Mouse (Mus musculus) myocyte (in vitro differentiated cells): ENCODE measurements around the gene Mical3. TPM values are rescaled to one million over a fixed set of nuclear protein-coding genes. Genes with fewer than 3 reads are reported as not detected.
A peak's percentile ranks its signal among the peaks of the same experiment; 100 is the strongest.

Experiments used
- H3K27me3 ChIP-seq: one replicate; pipeline ENCODE4 v1.6.1; 2011; ENCODE audit not compliant: control insufficient read depth, insufficient read depth, insufficient read length
- H3K36me3 ChIP-seq: one replicate; pipeline ENCODE4 v1.6.1; 2011; ENCODE audit not compliant: control insufficient read depth, insufficient read depth
- H3K4me2 ChIP-seq: one replicate; pipeline ENCODE4 v1.6.1; 2011; ENCODE audit warnings: low read depth, control low read depth
- H3K4me3 ChIP-seq: one replicate; pipeline ENCODE4 v1.5.1; 2011; ENCODE audit warnings: mild to moderate bottlenecking, control low read depth, moderate library complexity
- H3K79me2 ChIP-seq: one replicate; pipeline ENCODE4 v1.6.1; 2011; ENCODE audit not compliant: control insufficient read depth, insufficient read depth
- H3ac ChIP-seq: one replicate; pipeline ENCODE4 v1.6.1; 2011; ENCODE audit not compliant: control insufficient read depth, insufficient read length
- CEBPB ChIP-seq: IDR thresholded peaks from 2 replicates; pipeline ENCODE4 v1.6.1; 2011; ENCODE audit warnings: mild to moderate bottlenecking, moderate library complexity; ENCODE audit not compliant: poor library complexity, insufficient read depth, severe bottlenecking
- E2F4 ChIP-seq: IDR thresholded peaks from one replicate; pipeline ENCODE4 v1.6.1; 2011; ENCODE audit warnings: mild to moderate bottlenecking, control low read depth, moderate library complexity; ENCODE audit not compliant: insufficient read depth
- MAX ChIP-seq: IDR thresholded peaks from one replicate; pipeline ENCODE4 v1.6.1; 2011; ENCODE audit warnings: low read depth, mild to moderate bottlenecking, control low read depth
- MYOD1 ChIP-seq, 3 experiments: IDR thresholded peaks; one replicate each; pipeline ENCODE4 v1.6.1; 2011; ENCODE audit warnings: control low read depth in 2 of 3, low read depth in 2 of 3, mild to moderate bottlenecking in 2 of 3, moderate library complexity in 1 of 3; ENCODE audit not compliant: insufficient read length in 2 of 3, control insufficient read depth in 1 of 3
- MYOG ChIP-seq, 3 experiments: IDR thresholded peaks; one replicate each; pipeline ENCODE4 v1.6.1; 2011; ENCODE audit warnings: control low read depth in 2 of 3, low read depth in 2 of 3, mild to moderate bottlenecking in 2 of 3; ENCODE audit not compliant: insufficient read length in 2 of 3, control insufficient read depth in 1 of 3, insufficient read depth in 1 of 3
- POLR2A ChIP-seq: IDR thresholded peaks from one replicate; pipeline ENCODE4 v1.6.1; 2011; ENCODE audit warnings: low read depth, mild to moderate bottlenecking, control low read depth, moderate library complexity; ENCODE audit not compliant: insufficient read length
- POLR2AphosphoS2 ChIP-seq: IDR thresholded peaks from one replicate; pipeline ENCODE4 v1.6.1; 2011; ENCODE audit warnings: low read depth, control low read depth; ENCODE audit not compliant: insufficient read length
- REST ChIP-seq: IDR thresholded peaks from one replicate; pipeline ENCODE4 v1.6.1; 2011; ENCODE audit warnings: mild to moderate bottlenecking, control low read depth, moderate library complexity; ENCODE audit not compliant: insufficient read depth, insufficient read length
- SRF ChIP-seq: IDR thresholded peaks from one replicate; pipeline ENCODE4 v1.6.1; 2011; ENCODE audit warnings: low read depth; ENCODE audit not compliant: control insufficient read depth, insufficient read length
- TCF12 ChIP-seq: IDR thresholded peaks from one replicate; pipeline ENCODE4 v1.6.1; 2011; ENCODE audit warnings: mild to moderate bottlenecking, control low read depth; ENCODE audit not compliant: poor library complexity, insufficient read depth, severe bottlenecking
- TCF3 ChIP-seq: IDR thresholded peaks from one replicate; pipeline ENCODE4 v1.6.1; 2011; ENCODE audit warnings: low read depth, control low read depth; ENCODE audit not compliant: insufficient read length
- USF1 ChIP-seq: IDR thresholded peaks from one replicate; pipeline ENCODE4 v1.6.1; 2011; ENCODE audit warnings: low read depth, mild to moderate bottlenecking, control low read depth, moderate library complexity
- polyA plus RNA-seq: library from polyadenylated mRNA; unstranded; fragments of >200 nt; fragmentation: generic; extraction: Trizol; gene quantifications from one replicate; pipeline ENCODE4 v1.2.1, GENCODE M21; 2012; ENCODE audit warnings: missing spikeins

The Mical3 gene
- polyA plus RNA-seq, 1 experiment: 17.7 TPM

- peaks cover 6% of the 10 kb centered on the region for H3K79me2 ChIP-seq
- H3ac ChIP-seq: no peak overlapping the region
- no peak for TF ChIP-seq MYOG (IDR thresholded peaks at IDR 0.05; ENCODE audit: control insufficient read depth in 1 of 3, insufficient read depth in 1 of 3, insufficient read length in 2 of 3, low read depth in 2 of 3)
- no peak for TF ChIP-seq MYOD1 (IDR thresholded peaks at IDR 0.05; ENCODE audit: control insufficient read depth in 1 of 3, insufficient read length in 2 of 3, low read depth in 2 of 3)
- TF ChIP-seq SRF: no peak
- TF ChIP-seq POLR2AphosphoS2: no peak
- TF ChIP-seq E2F4: no peak
- no peak for TF ChIP-seq POLR2A
- no peak for TF ChIP-seq TCF3
- no peak for TF ChIP-seq CEBPB
- TF ChIP-seq MAX: no peak
- no peak for TF ChIP-seq TCF12
- peaks cover 5% of the 10 kb centered on the region for H3K36me3 ChIP-seq
- peak overlapping the region; percentile 25 for H3K4me2 ChIP-seq
- H3K4me3 ChIP-seq: no peak overlapping the region
- no peaks in the 10 kb centered on the region for H3K27me3 ChIP-seq
Measured at GRCm38 (mm10) chr6:121043434-121044189, 87.2 kb downstream of the Mical3 start.

DNA sequence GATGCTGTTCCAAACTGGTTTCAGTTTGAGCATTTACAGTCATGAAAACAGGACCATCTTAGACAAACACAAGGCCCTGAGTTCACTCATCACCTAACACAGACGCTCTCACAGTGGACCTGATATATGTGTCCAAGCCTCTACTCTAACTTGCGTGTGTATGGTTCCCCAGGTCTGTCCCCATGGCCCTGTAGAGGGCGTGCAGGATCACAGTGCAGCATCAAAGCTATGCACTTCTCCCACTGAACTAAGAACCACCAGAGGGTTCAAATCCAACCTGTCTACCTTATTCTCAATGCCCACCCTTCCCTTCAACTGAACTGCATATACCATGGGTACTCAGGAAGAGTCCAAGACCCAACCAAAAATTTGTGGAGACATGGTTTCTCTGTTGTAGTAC is 91.1 kb downstream of the Mical3 start:
- H3ac ChIP-seq: no peak overlapping the region
- peaks cover 15% of the 10 kb centered on the region for H3K36me3 ChIP-seq
- H3K79me2 ChIP-seq: peaks cover 6% of the 10 kb centered on the region
- TF ChIP-seq POLR2AphosphoS2 (no peak), E2F4 (no peak), TCF12 (no peak), TCF3 (no peak), USF1 (no peak), SRF (no peak), REST (no peak), MAX (no peak), MYOD1 (IDR thresholded peaks at IDR 0.05; ENCODE audit: control insufficient read depth in 1 of 3, insufficient read length in 2 of 3, low read depth in 2 of 3) (no peak), CEBPB (no peak), POLR2A (no peak)
- no peaks in the 10 kb centered on the region for H3K27me3 ChIP-seq
- H3K4me2 ChIP-seq: peak overlapping the region; percentile 55
- no peak overlapping the region for H3K4me3 ChIP-seq

DNA sequence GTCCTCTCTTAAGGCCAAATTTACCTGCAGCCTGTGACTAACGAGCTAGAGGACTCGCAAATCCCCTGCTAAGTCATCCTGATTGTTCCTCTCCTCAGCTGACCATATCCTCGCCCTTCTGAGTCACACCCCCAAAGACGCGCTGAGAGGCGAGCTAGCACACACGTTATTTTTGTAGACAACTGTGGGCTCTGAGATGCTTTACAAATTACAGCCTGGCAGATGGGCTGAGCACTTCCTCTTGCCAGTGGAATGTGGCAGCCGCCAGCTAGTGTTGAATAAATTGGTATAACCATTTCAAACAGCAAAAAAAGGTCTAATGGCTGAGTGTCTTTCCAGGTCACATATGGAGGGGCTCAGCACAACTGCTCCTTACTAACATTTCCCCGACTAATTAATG is 91.5 kb downstream of the Mical3 start:
- Histone ChIP-seq H3K79me2 (peaks cover 6% of the 10 kb centered on the region), H3ac (no peak overlapping the region), H3K36me3 (peaks cover 15% of the 10 kb centered on the region), H3K27me3 (no peaks in the 10 kb centered on the region), H3K4me2 (peak overlapping the region; percentile 55), H3K4me3 (no peak overlapping the region)
- TF ChIP-seq MYOG (IDR thresholded peaks at IDR 0.05; ENCODE audit: control insufficient read depth in 1 of 3, insufficient read depth in 1 of 3, insufficient read length in 2 of 3, low read depth in 2 of 3): peak in 1 of 3 experiments; percentile 20
- no peak for TF ChIP-seq POLR2AphosphoS2
- TF ChIP-seq SRF: no peak
- TF ChIP-seq USF1: peak; percentile 40
- TF ChIP-seq POLR2A: no peak
- TF ChIP-seq MAX: no peak
- no peak for TF ChIP-seq E2F4
- no peak for TF ChIP-seq CEBPB
- no peak for TF ChIP-seq TCF3
- TF ChIP-seq MYOD1 (IDR thresholded peaks at IDR 0.05; ENCODE audit: control insufficient read depth in 1 of 3, insufficient read length in 2 of 3, low read depth in 2 of 3): peak in 2 of 3 experiments; percentile 3 to 19
- TF ChIP-seq TCF12: peak; percentile 31
- TF ChIP-seq REST: no peak

- peaks cover 15% of the 10 kb centered on the region for H3K36me3 ChIP-seq
- TF ChIP-seq TCF3 (peak; percentile 33), REST (no peak), POLR2AphosphoS2 (no peak), TCF12 (peak; percentile 34), POLR2A (no peak), USF1 (no peak), SRF (no peak), MYOG (IDR thresholded peaks at IDR 0.05; ENCODE audit: control insufficient read depth in 1 of 3, insufficient read depth in 1 of 3, insufficient read length in 2 of 3, low read depth in 2 of 3) (peak in 2 of 3 experiments; percentile 55 to 87), MYOD1 (IDR thresholded peaks at IDR 0.05; ENCODE audit: control insufficient read depth in 1 of 3, insufficient read length in 2 of 3, low read depth in 2 of 3) (peak; percentile 70 to 94 (median 72)), CEBPB (no peak), MAX (no peak), E2F4 (no peak)
- H3K4me3 ChIP-seq: no peak overlapping the region
- H3K4me2 ChIP-seq: no peak overlapping the region
- H3ac ChIP-seq: no peak overlapping the region
- H3K27me3 ChIP-seq: no peaks in the 10 kb centered on the region
- H3K79me2 ChIP-seq: no peaks in the 10 kb centered on the region
Measured at GRCm38 (mm10) chr6:121037086-121037485, 93.7 kb downstream of the Mical3 start.
